Mouse (Mus musculus): ENCODE results near the gene Triap1.

- TF ChIP-seq EP300 (optimal IDR thresholded peaks at IDR 0.05) (no peak), CTCF (IDR thresholded peaks at IDR 0.05; ENCODE audit: low read depth) (no peak)
These were observed 14.0 kb downstream of the Triap1 start for GRCm38 (mm10) chr5:115355070-115355469.
